Mouse (Mus musculus) midbrain, postnatal 0 days (tissue): ENCODE measurements at regions not wholly inside any gene's neighbourhood (a gene's known extent, or its start where the extent isn't known, plus 50 kb on each side); places are given as distances from the start of the nearest gene placed in this dataset.

Experiments
- ATAC-seq: fragments of 200-750 bp; cut with Nextera tagmentation; 2 replicates; pipeline ENCODE4 v1.8.0; 2017; ENCODE audit warnings: moderate number of reproducible peaks, mild to moderate bottlenecking, moderate TSS enrichment, moderate library complexity; ENCODE audit not compliant: low FRiP score
- DNase-seq: peaks from one replicate; pipeline ENCODE4 v3.0.0-alpha.2; 2015; ENCODE audit warnings: low spot score
- H3K27ac ChIP-seq: fragments of 300-500 bp; sonication (generic); 2 replicates; pipeline ENCODE4 v1.5.1; 2014; ENCODE audit warnings: low read depth, mild to moderate bottlenecking, low read length, mixed read lengths
- H3K27me3 ChIP-seq: fragments of 300-500 bp; sonication (generic); 2 replicates; pipeline ENCODE4 v1.6.1; 2014; ENCODE audit warnings: low read length, control low read depth, mixed read lengths; ENCODE audit not compliant: insufficient read depth
- H3K36me3 ChIP-seq: fragments of 300-500 bp; sonication (generic); 2 replicates; pipeline ENCODE4 v1.6.1; 2014; ENCODE audit warnings: low read length, control low read depth, mixed read lengths; ENCODE audit not compliant: insufficient read depth
- H3K4me1 ChIP-seq: fragments of 300-500 bp; sonication (generic); 2 replicates; pipeline ENCODE4 v1.6.1; 2014; ENCODE audit warnings: mild to moderate bottlenecking, control low read depth, antibody characterized with exemption, low read length, mixed read lengths; ENCODE audit not compliant: insufficient read depth
- H3K4me2 ChIP-seq: fragments of 300-500 bp; sonication (generic); 2 replicates; pipeline ENCODE4 v1.6.1; 2014; ENCODE audit warnings: low read depth, mild to moderate bottlenecking, low read length, mixed read lengths; ENCODE audit not compliant: poor library complexity, severe bottlenecking
- H3K4me3 ChIP-seq: fragments of 300-500 bp; sonication (generic); 2 replicates; pipeline ENCODE4 v1.5.1; 2014; ENCODE audit warnings: low read depth, mild to moderate bottlenecking, low read length, moderate library complexity
- H3K9ac ChIP-seq: fragments of 300-500 bp; sonication (generic); replicated peaks from 2 replicates; pipeline ENCODE4 v1.6.1; 2014; ENCODE audit warnings: mild to moderate bottlenecking, low read length, moderate library complexity, mixed read lengths; ENCODE audit not compliant: poor library complexity, severe bottlenecking
- H3K9me3 ChIP-seq: fragments of 300-500 bp; sonication (generic); 2 replicates; pipeline ENCODE4 v1.6.1; 2016; ENCODE audit warnings: low read length, control low read depth
- CTCF ChIP-seq: IDR thresholded peaks from 2 replicates; pipeline ENCODE4 v1.5.1; 2016; ENCODE audit warnings: antibody characterized with exemption, mild to moderate bottlenecking
- WGBS: fragments of 180-500 bp; shearing (Covaris S2); extraction: QIAGEN DNeasy Blood & Tissue Kit; methylation state at CpG from one replicate; pipeline ENCODE4 v1.1.7; 2014; 5-methylcytosine and 5-hydroxymethylcytosine counted together

GRCm38 (mm10) chr14:100444099-100444498 lies 159.6 kb upstream of the Klf12 start:
- H3K9ac ChIP-seq, result no peak overlapping the region
- no peak overlapping the region for H3K4me2 ChIP-seq
- no peak overlapping the region for H3K27ac ChIP-seq
- no peaks in the 10 kb centered on the region for H3K9me3 ChIP-seq
- no peaks in the 10 kb centered on the region for H3K27me3 ChIP-seq
- H3K4me3 ChIP-seq, result no peak overlapping the region
- ATAC-seq, result no peak
- TF ChIP-seq CTCF, result no peak
- H3K36me3 ChIP-seq, result no peaks in the 10 kb centered on the region
- WGBS, result 72% methylated on average over 2 of the region's 2 CpGs
- no peaks in the 10 kb centered on the region for H3K4me1 ChIP-seq
- no peak for DNase-seq

DNA sequence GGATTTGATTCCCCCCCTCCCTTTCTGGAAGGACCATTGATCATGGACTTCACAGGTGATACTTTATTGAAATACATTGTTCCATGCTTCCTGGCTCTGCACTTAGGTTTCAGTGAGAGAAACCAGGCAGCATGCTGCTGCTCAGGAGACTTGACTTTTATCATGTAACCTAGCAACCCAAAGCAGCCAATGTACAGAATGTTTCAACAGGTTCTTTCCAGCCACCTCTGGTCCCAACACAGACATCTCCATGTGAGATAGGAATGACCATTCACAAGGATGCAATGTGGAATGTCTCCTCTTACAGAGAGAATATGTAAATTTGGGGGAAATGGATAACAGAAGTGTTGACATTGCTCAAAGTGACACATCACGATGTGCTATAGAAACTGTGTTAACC lies 153.1 kb upstream of the Klf12 start:
- TF ChIP-seq CTCF, result no peak
- Histone ChIP-seq H3K27ac (no peak overlapping the region), H3K36me3 (no peaks in the 10 kb centered on the region), H3K4me2 (no peak overlapping the region), H3K27me3 (no peaks in the 10 kb centered on the region), H3K9me3 (no peaks in the 10 kb centered on the region), H3K9ac (no peak overlapping the region), H3K4me1 (no peaks in the 10 kb centered on the region), H3K4me3 (no peak overlapping the region)
- ATAC-seq (no peak), DNase-seq (no peak)
- WGBS, result 100% methylated on average over 1 of the region's 1 CpGs

DNA sequence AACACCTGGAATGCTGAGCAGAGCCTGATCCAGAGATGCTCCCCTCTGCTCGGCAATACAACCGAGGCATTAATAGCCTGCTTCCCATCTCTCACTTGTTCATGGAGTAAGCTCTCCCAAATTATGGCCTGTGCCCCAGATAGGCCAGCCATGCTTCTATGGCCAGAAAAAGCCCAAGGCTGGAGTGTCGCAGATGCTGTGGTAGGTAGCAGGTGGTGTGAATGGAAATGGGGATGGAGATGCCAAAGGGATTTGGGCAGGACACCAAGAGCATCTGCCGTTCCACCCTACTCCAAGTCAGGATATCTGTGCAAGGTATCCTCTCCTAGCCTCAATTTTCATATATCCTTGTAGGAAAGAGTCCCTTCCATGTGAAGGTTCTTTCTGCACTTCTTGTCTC lies 145.2 kb upstream of the Klf12 start:
- Histone ChIP-seq H3K27ac (no peak overlapping the region), H3K9ac (no peak overlapping the region), H3K27me3 (no peaks in the 10 kb centered on the region), H3K36me3 (no peaks in the 10 kb centered on the region), H3K4me2 (no peak overlapping the region), H3K4me1 (no peaks in the 10 kb centered on the region), H3K9me3 (no peaks in the 10 kb centered on the region), H3K4me3 (no peak overlapping the region)
- DNase-seq, result no peak
- ATAC-seq, result no peak
- 96% methylated on average over 4 of the region's 4 CpGs for WGBS
- no peak for TF ChIP-seq CTCF

DNA sequence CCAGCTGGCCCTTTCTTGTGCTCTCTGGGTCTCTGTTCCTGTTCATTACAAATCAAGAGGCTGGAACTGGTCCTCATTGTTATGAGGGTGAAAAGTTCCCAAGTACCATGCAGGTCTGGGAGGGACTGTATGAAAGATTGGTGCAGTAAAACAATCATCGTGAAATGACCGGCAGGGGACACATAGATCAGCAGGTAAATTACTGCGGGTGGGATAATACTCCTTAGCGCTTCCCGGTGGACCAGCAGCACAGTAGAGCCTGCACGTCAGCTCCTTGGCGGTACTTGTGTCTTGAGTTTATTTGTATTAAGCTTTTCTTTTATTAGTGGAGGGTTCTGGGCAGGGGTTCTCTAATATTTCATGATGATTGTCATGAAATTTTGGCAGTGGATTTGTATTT lies 141.9 kb upstream of the Klf12 start:
- no peak for TF ChIP-seq CTCF
- H3K27me3 ChIP-seq, result no peaks in the 10 kb centered on the region
- ATAC-seq, result no peak
- no peak overlapping the region for H3K4me3 ChIP-seq
- no peak overlapping the region for H3K9ac ChIP-seq
- no peaks in the 10 kb centered on the region for H3K4me1 ChIP-seq
- H3K27ac ChIP-seq, result no peak overlapping the region
- H3K4me2 ChIP-seq, result no peak overlapping the region
- H3K9me3 ChIP-seq, result no peaks in the 10 kb centered on the region
- H3K36me3 ChIP-seq, result no peaks in the 10 kb centered on the region
- DNase-seq, result no peak
- 93% methylated on average over 7 of the region's 7 CpGs for WGBS

GRCm38 (mm10) chr14:100423790-100424189 lies 139.3 kb upstream of the Klf12 start:
- Histone ChIP-seq H3K36me3 (no peaks in the 10 kb centered on the region), H3K27ac (no peak overlapping the region), H3K4me1 (no peaks in the 10 kb centered on the region), H3K4me2 (no peak overlapping the region), H3K4me3 (no peak overlapping the region), H3K9me3 (no peaks in the 10 kb centered on the region), H3K9ac (no peak overlapping the region), H3K27me3 (no peaks in the 10 kb centered on the region)
- no peak; the same call in 1 of the 2 replicates for ATAC-seq
- 66% methylated on average over 4 of the region's 4 CpGs for WGBS
- peak; percentile 37 for DNase-seq
- TF ChIP-seq CTCF, result no peak

GRCm38 (mm10) chr14:100421666-100422065 lies 137.2 kb upstream of the Klf12 start:
- Histone ChIP-seq H3K4me1 (no peaks in the 10 kb centered on the region), H3K4me3 (no peak overlapping the region), H3K36me3 (no peaks in the 10 kb centered on the region), H3K9ac (no peak overlapping the region), H3K27ac (no peak overlapping the region), H3K9me3 (no peaks in the 10 kb centered on the region), H3K4me2 (no peak overlapping the region), H3K27me3 (no peaks in the 10 kb centered on the region)
- WGBS, result 88% methylated on average over 4 of the region's 4 CpGs
- TF ChIP-seq CTCF, result no peak
- ATAC-seq (no peak), DNase-seq (no peak)
